Mouse (Mus musculus) bone marrow, adult 2 months (tissue): ENCODE data around the gene Gm10521. TPM values are rescaled to one million over a fixed set of nuclear protein-coding genes. Genes with fewer than 3 reads are reported as not detected.
"Not testable (repeated sequence)": the region's sequence is repeated elsewhere in the genome, so short reads cannot be mapped to it uniquely, and the experiment has no call there.

Source experiments
- H3K27ac ChIP-seq: fragments of 200-500 bp; 2 replicates; pipeline ENCODE4 v1.5.1; 2012; ENCODE audit warnings: low read depth, mild to moderate bottlenecking, control low read depth, inconsistent platforms, low read length; ENCODE audit not compliant: control insufficient read depth, poor library complexity, insufficient read depth
- H3K4me1 ChIP-seq: fragments of 200-500 bp; 2 replicates; pipeline ENCODE4 v1.6.1; 2011; ENCODE audit warnings: low read length; ENCODE audit not compliant: control insufficient read depth, insufficient read depth
- H3K4me3 ChIP-seq: fragments of 200-500 bp; replicated peaks from 2 replicates; pipeline ENCODE3; 2011; ENCODE audit warnings: mild to moderate bottlenecking, low read depth, low read length, control low read depth; ENCODE audit not compliant: control insufficient read depth
- CTCF ChIP-seq: fragments of 200-500 bp; IDR thresholded peaks from 2 replicates; pipeline ENCODE4 v1.5.1; 2011; ENCODE audit warnings: low read length, control low read depth; ENCODE audit not compliant: control insufficient read depth, insufficient read depth
- POLR2A ChIP-seq: fragments of 200-500 bp; IDR thresholded peaks from 2 replicates; pipeline ENCODE4 v1.6.1; 2011; ENCODE audit warnings: low read depth, mild to moderate bottlenecking, control low read depth, low read length, borderline replicate concordance; ENCODE audit not compliant: control insufficient read depth
- WGBS: fragments of 180-500 bp; shearing (Covaris S2); methylation state at CpG from one replicate; pipeline ENCODE4 v1.1.7; 2018; 5-methylcytosine and 5-hydroxymethylcytosine counted together
- polyA plus RNA-seq: library from polyadenylated mRNA; stranded (reverse); fragments of >200 nt; gene quantifications from 2 replicates; pipeline ENCODE4 v1.2.4, GENCODE M21; 2011; ENCODE audit warnings: low replicate concordance; ENCODE audit not compliant: missing spikeins, insufficient read depth, insufficient read length

Gene Gm10521
- polyA plus RNA-seq, result 6.1 and 16.0 TPM in 2 replicates

DNA sequence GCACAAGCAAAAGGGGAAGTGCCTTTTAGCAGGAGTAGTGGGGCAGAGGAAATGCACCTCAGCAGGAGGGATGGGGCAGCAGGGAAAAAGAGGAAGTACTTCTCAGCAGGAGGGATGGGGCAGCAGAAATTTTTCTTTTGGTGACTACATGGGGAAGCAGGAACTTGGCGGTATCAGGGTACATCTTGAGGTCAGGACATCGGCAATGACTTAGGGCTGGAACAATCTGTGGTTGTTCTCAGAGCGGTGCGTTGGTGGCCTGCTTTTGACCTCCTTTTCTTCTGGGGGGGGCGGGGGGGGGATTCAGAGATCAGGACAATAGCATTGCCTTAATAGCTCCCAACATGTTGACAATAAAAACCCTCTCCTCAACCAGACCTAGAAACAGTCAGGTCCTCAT lies at the start of gene Gm10521:
Gene Gm10521, plus strand, starts transcription at position 301 of the 400 bp plus-strand sequence.
- not testable (repeated sequence) for H3K27ac ChIP-seq, H3K4me1 ChIP-seq, H3K4me3 ChIP-seq
- WGBS, result 91% methylated on average over 5 of the region's 5 CpGs

- Histone ChIP-seq H3K27ac (no peak overlapping the region), H3K4me3 (no peak overlapping the region), H3K4me1 (peaks cover 3% of the 10 kb centered on the region; the same call in 1 of the 2 replicates)
- TF ChIP-seq CTCF (no peak), POLR2A (no peak)
Measured at GRCm38 (mm10) chr1:171848201-171848600, 47.3 kb upstream of the Gm10521 start.

GRCm38 (mm10) chr1:171848757-171849156 lies 46.7 kb upstream of the Gm10521 start:
- peaks cover 3% of the 10 kb centered on the region; the same call in 1 of the 2 replicates for H3K4me1 ChIP-seq
- no peak overlapping the region for H3K27ac ChIP-seq
- no peak overlapping the region for H3K4me3 ChIP-seq
- WGBS, result 55% methylated on average over 4 of the region's 4 CpGs
- TF ChIP-seq CTCF (no peak), POLR2A (no peak)

- peak overlapping the region; percentile 46; the same call in 1 of the 2 replicates for H3K27ac ChIP-seq
- TF ChIP-seq CTCF (0 out of 2 replicates have a peak, but pooled peaks have one; percentile 15), POLR2A (no peak)
Measured at GRCm38 (mm10) chr1:171849454-171849853, 46.0 kb upstream of the Gm10521 start.

GRCm38 (mm10) chr1:171865467-171865866 lies 30.0 kb upstream of the Gm10521 start:
- Histone ChIP-seq H3K4me1 (no peaks in the 10 kb centered on the region), H3K27ac (no peak overlapping the region), H3K4me3 (no peak overlapping the region)
- TF ChIP-seq POLR2A, result no peak
- no peak for TF ChIP-seq CTCF
- 76% methylated on average over 4 of the region's 4 CpGs for WGBS

More at GRCm38 (mm10) chr1:171849454-171849853, 46.0 kb upstream of the Gm10521 start:
- no peak overlapping the region for H3K4me3 ChIP-seq
- peaks cover 3% of the 10 kb centered on the region; the same call in 1 of the 2 replicates for H3K4me1 ChIP-seq
- WGBS, result 11% methylated on average over 5 of the region's 5 CpGs

GRCm38 (mm10) chr1:171886989-171887388 lies 8.5 kb upstream of the Gm10521 start:
- Histone ChIP-seq H3K4me1 (no peaks in the 10 kb centered on the region), H3K4me3 (no peak overlapping the region), H3K27ac (no peak overlapping the region)
- no peak for TF ChIP-seq POLR2A
- WGBS, result 82% methylated on average over 1 of the region's 1 CpGs

DNA sequence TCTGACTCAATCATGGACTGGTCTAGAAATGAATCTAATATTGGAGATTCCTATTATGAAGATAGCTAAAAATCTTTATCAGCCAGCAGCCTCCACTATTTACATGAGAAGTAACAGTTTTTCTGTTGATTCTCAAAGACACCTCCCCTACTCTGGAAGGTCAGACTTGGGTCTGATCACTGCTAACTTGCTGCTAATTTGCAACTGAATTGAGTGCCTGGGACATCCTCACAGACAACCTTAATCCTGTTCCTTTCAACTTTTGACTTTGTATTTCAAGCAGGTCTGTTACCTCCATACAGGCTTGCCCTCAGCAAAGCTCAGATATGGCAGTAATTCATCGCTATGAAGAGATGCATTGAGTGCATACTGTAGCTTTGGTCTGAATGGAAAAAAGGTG lies 8.5 kb downstream of the Gm10521 start:
- no peak for TF ChIP-seq CTCF
- no peak for TF ChIP-seq POLR2A
- Histone ChIP-seq H3K4me1 (no peaks in the 10 kb centered on the region; the same call in 1 of the 2 replicates), H3K4me3 (no peak overlapping the region), H3K27ac (no peak overlapping the region)
- WGBS, result 90% methylated on average over 1 of the region's 1 CpGs

- Histone ChIP-seq H3K27ac (no peak overlapping the region), H3K4me1 (peaks cover 3% of the 10 kb centered on the region; the same call in 1 of the 2 replicates), H3K4me3 (no peak overlapping the region)
- TF ChIP-seq CTCF (no peak), POLR2A (no peak)
- WGBS, result 73% methylated on average over 13 of the region's 13 CpGs
Measured at GRCm38 (mm10) chr1:171915638-171916458, 20.4 kb downstream of the Gm10521 start.
